Mouse (Mus musculus): ENCODE results near the gene Krt88. TPM values are rescaled to one million over a fixed set of nuclear protein-coding genes. Genes with fewer than 3 reads are reported as not detected.

Krt88 gene
- total and polyA plus RNA-seq, 3 experiments, result not detected

DNA sequence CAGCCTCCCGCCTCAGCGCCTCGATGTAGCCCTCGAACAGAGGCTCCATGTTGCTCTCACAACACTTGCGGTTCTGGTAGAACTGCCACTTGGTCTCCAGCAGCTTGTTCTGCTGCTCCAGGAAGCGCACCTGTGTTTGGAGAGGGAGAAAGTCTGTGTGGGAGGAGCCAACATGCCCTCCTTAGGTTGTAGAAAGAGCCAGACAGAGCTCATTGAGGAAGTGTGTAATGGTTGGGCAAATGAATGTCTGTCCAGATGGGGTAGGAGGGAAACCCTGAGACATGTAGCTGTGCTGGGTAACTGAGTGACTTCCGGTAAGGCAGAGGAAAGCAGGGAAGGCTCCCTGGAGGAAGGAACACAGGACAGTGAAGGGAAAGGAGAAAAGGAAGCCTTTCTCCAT is 10.9 kb upstream of the Krt88 start:
- peaks cover 0 to 14% of the 10 kb centered on the region in 2 experiments; a peak in 2 of 4 replicates for H3K4me1 ChIP-seq (ENCODE audit: control insufficient read depth in 1 of 2, insufficient read depth in 2 of 2)
- H3K36me3 ChIP-seq (replicated peaks in 1 of 2; ENCODE audit: control insufficient read depth in 1 of 2, insufficient read depth in 1 of 2, low read length in 1 of 2), result no peaks in the 10 kb centered on the region
- H3K9me3 ChIP-seq (replicated peaks; ENCODE audit: low read length), result no peaks in the 10 kb centered on the region
- H3K9ac ChIP-seq (ENCODE audit: insufficient read depth, low read depth), result no peak overlapping the region
- in situ Hi-C loops (cut with MboI; ENCODE audit: low pct_ligation_motif_present, low pct_unique_long_range_greater_than_20kb, low sequenced_read_pairs), result loop anchor here (10.0 kb wide), 1 partner anchor 628 kb away; no protein-coding TSS in a partner anchor
- H3K4me2 ChIP-seq (ENCODE audit: insufficient read depth, low read depth, poor library complexity, severe bottlenecking), result no peak overlapping the region
- no peak overlapping the region for H3K27ac ChIP-seq (ENCODE audit: insufficient read depth, low read depth)
- dilution Hi-C loops (cut with MboI; ENCODE audit: extremely low pct_ligation_motif_present, extremely low pct_unique_long_range_greater_than_20kb, low sequenced_read_pairs), result no loop called here
- DNase-seq (ENCODE audit: extremely low read depth), result no peak
- H3K79me2 ChIP-seq (replicated peaks; ENCODE audit: control insufficient read depth, extremely low read depth, insufficient read depth, poor library complexity, severe bottlenecking), result no peaks in the 10 kb centered on the region
- TF ChIP-seq MXI1 (IDR thresholded peaks at IDR 0.05; ENCODE audit: low read depth, low read length) (no peak), ZMIZ1 (IDR thresholded peaks at IDR 0.05; ENCODE audit: low read depth, low read length) (no peak), UBTF (IDR thresholded peaks at IDR 0.05; ENCODE audit: low read depth, low read length) (no peak), JUN (IDR thresholded peaks at IDR 0.05; ENCODE audit: insufficient read depth, low read depth, low read length) (no peak), ETS1 (conservative IDR thresholded peaks at IDR 0.05; ENCODE audit: low read depth, low read length) (no peak), NRF1 (IDR thresholded peaks at IDR 0.05; ENCODE audit: low read depth, low read length) (no peak), PAX5 (IDR thresholded peaks at IDR 0.05; ENCODE audit: low read length) (no peak), MAFK (IDR thresholded peaks at IDR 0.05; ENCODE audit: insufficient replicate concordance, low read length) (no peak), POLR2A (IDR thresholded peaks at IDR 0.05; ENCODE audit: low read depth, low read length) (no peak), ZNF384 (IDR thresholded peaks at IDR 0.05; ENCODE audit: low read depth, low read length) (no peak)
- H3K27me3 ChIP-seq (replicated peaks), result peaks cover 50% of the 10 kb centered on the region
- H3K4me3 ChIP-seq (replicated peaks in 1 of 3; ENCODE audit: low read depth in 2 of 3, low read length in 2 of 3, poor library complexity in 1 of 3), result no peak overlapping the region

- DNase-seq (ENCODE audit: extremely low read depth), result no peak
- Histone ChIP-seq H3K36me3 (replicated peaks in 1 of 2; ENCODE audit: control insufficient read depth in 1 of 2, insufficient read depth in 1 of 2, low read length in 1 of 2) (no peaks in the 10 kb centered on the region), H3K27ac (ENCODE audit: insufficient read depth, low read depth) (no peak within 1 kb of the TSS), H3K4me2 (ENCODE audit: insufficient read depth, low read depth, poor library complexity, severe bottlenecking) (no peak within 1 kb of the TSS), H3K79me2 (replicated peaks; ENCODE audit: control insufficient read depth, extremely low read depth, insufficient read depth, poor library complexity, severe bottlenecking) (no peaks in the 10 kb centered on the region), H3K27me3 (replicated peaks) (peaks cover 57% of the 10 kb centered on the region), H3K4me3 (replicated peaks in 1 of 3; ENCODE audit: low read depth in 2 of 3, low read length in 2 of 3, poor library complexity in 1 of 3) (no peak within 1 kb of the TSS), H3K9ac (ENCODE audit: insufficient read depth, low read depth) (no peak within 1 kb of the TSS), H3K4me1 (ENCODE audit: control insufficient read depth in 1 of 2, insufficient read depth in 2 of 2) (peaks cover 0 to 14% of the 10 kb centered on the region in 2 experiments; a peak in 2 of 4 replicates), H3K9me3 (replicated peaks; ENCODE audit: low read length) (no peaks in the 10 kb centered on the region)
- TF ChIP-seq ZKSCAN1 (IDR thresholded peaks at IDR 0.05; ENCODE audit: borderline replicate concordance, low read depth, low read length), result no peak
- no peak for TF ChIP-seq SIN3A (IDR thresholded peaks at IDR 0.05; ENCODE audit: low read length)
- no peak for TF ChIP-seq JUND (conservative IDR thresholded peaks at IDR 0.05; ENCODE audit: low read depth, low read length)
- TF ChIP-seq MAZ (IDR thresholded peaks at IDR 0.05; ENCODE audit: low read depth, low read length), result no peak
- TF ChIP-seq ETS1 (conservative IDR thresholded peaks at IDR 0.05; ENCODE audit: low read depth, low read length), result no peak
- TF ChIP-seq ELF1 (IDR thresholded peaks at IDR 0.05; ENCODE audit: low read depth, low read length), result no peak
- TF ChIP-seq GABPA (IDR thresholded peaks at IDR 0.05; ENCODE audit: insufficient replicate concordance, low read depth, low read length), result no peak
- no peak for TF ChIP-seq SMC3 (IDR thresholded peaks at IDR 0.05; ENCODE audit: low read depth, low read length)
- TF ChIP-seq EP300 (IDR thresholded peaks at IDR 0.05; ENCODE audit: low read length), result no peak
- no peak for TF ChIP-seq NELFE (IDR thresholded peaks at IDR 0.05; ENCODE audit: low read depth, low read length)
- no peak for TF ChIP-seq USF2 (conservative IDR thresholded peaks at IDR 0.05; ENCODE audit: low read depth, low read length)
- TF ChIP-seq JUN (IDR thresholded peaks at IDR 0.05; ENCODE audit: insufficient read depth, low read depth, low read length), result no peak
- no peak for TF ChIP-seq MAFK (IDR thresholded peaks at IDR 0.05; ENCODE audit: insufficient replicate concordance, low read length)
- TF ChIP-seq TBP (conservative IDR thresholded peaks at IDR 0.05; ENCODE audit: low read depth, low read length), result no peak
- no peak for TF ChIP-seq BHLHE40 (IDR thresholded peaks at IDR 0.05; ENCODE audit: low read depth, low read length)
- dilution Hi-C loops (cut with MboI; ENCODE audit: extremely low pct_ligation_motif_present, extremely low pct_unique_long_range_greater_than_20kb, low sequenced_read_pairs) (no loop called here), in situ Hi-C loops (cut with MboI; ENCODE audit: low pct_ligation_motif_present, low pct_unique_long_range_greater_than_20kb, low sequenced_read_pairs) (loop anchor here (10.0 kb wide), 1 partner anchor 626 kb away; no protein-coding TSS in a partner anchor)
Observed at GRCm38 (mm10) chr15:101438555-101438954, 9.0 kb upstream of the Krt88 start, which contains the start of gene Krt87. Gene Krt87 (minus strand): TSS chr15:101438804.

Measured in CH12.LX (cell line).